Mouse (Mus musculus): ENCODE data around the gene Selenok.

The Selenok gene

DNA sequence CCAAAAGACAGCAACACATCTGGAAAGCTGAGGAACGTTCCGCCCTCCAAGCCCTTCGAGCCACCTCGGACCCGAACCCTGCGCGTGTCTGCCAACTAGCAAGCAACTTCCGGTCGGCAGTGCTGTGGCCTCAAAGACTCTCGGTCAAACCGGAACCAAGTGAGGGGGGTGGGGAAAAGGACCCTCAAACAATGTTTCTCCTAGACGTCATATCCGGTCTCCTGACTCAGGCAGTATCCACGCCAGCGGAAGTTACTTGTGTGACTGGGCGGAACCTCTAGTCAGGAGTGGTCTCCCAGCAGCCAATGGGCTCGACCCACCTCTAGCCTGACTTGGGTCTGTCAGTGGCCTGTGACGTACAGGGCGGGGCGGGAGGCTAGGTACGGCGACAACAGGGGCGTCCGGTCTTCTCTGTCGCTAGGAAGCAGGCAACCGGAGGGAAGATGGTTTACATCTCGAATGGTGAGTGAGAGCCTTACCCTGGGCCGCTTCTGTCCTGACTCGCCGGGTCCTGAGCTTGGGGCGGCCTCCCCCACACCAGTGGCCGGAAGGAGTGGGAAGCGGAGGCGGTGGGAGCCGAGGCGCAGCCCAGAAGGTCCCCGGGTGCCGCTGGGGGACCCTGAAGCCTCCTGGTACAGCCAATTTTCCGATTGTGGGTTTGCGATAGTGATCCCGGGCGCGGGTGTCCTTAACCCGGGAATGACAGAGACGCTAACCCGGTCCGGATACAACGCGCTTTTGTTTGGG, at the start of gene Selenok:
Gene Selenok (plus strand): TSS at position 234 of the 747 bp plus-strand sequence.
- peak; percentile 94 for DNase-seq

GRCm38 (mm10) chr14:29928966-29929365, 39.1 kb upstream of the Selenok start:
- DNase-seq, result no peak

DNA sequence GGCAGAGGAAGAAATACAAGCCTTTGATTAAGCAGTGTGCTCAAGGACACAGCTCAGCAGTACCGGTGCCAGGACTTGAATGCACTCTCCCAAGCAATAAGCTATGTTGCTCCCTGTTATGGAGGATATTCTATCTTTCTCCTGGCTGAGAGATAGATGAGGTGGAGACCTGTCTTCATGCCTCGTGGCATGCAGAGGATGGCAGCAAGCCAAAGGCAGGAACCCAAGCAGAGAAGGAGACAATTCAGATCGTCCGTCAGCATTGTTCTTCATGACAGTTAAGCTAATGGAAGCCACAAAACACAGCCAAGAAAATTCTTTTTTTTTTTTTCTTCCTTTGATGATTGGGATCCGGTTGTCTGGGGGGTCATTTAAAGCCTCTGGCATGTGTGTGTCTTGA, 32.6 kb upstream of the Selenok start:
- DNase-seq, result no peak

DNA sequence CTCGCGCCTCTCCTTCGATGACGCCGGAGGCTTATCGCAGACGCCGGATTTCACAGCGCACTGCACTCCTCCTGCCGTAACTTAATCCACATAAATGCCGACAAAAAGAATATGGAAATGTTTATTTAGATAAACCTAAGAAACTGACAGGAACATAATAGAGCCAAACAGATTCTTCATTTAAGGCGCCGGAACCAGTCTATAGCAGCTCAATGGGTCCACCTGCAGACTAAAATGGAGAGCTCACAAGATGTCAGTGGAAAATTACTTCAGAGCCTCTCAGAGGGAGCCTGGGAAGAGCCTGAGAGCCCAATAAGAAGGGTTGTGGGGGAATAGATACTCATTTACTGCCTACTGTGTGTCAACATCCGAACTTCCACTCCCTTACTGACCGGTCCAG, 30.6 kb upstream of the Selenok start:
- no peak for DNase-seq

- no peak for DNase-seq
These were observed 28.4 kb upstream of the Selenok start for GRCm38 (mm10) chr14:29939600-29940312.

- DNase-seq, result no peak
These were observed 27.7 kb upstream of the Selenok start for GRCm38 (mm10) chr14:29940313-29940812.

DNA sequence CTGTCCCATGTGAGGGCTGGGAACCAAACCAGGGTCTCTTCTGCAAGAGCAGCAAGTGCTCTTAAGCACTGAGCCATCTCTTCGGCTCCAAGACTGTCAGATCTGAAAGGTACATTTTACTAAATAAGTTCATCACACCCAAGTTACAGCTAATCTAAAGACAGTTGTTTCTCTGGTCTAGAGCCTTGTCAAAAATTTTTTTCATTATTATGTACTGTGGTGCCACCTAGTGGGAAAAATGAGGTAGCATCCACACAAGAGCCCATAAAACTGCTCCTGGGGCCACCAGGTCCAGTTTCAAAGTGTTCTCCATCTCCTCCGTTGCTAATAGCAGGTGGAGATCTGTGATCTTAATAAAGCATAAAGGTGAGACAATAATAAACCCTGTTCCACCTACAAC, 27.2 kb upstream of the Selenok start:
- DNase-seq, result peak; percentile 35

DNA sequence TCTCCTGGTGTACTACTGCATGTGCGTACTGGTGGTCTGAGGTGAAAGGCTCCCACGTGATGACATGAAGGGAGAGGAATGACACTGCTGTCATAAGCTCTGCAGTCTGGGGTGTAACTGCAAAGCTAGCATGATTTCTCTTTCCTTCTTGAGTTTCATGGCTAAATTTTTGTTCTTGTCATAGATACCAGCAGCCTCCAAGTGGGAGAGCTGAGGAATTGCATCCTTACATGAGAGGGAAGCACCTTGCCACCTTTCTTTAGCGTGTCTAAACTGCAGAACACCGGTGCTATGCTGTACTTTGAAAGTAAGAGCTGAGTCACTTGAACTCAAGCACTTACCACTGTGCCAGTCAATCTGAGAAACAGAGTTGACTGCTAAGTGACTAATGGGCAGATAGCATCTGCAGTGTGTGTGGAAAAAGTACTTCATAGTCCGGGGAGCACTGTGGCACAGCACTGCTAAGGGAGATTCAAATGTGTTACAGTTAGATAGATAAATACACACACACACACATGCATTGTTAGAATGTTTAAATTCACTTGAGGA, 21.3 kb upstream of the Selenok start:
- DNase-seq, result no peak

DNA sequence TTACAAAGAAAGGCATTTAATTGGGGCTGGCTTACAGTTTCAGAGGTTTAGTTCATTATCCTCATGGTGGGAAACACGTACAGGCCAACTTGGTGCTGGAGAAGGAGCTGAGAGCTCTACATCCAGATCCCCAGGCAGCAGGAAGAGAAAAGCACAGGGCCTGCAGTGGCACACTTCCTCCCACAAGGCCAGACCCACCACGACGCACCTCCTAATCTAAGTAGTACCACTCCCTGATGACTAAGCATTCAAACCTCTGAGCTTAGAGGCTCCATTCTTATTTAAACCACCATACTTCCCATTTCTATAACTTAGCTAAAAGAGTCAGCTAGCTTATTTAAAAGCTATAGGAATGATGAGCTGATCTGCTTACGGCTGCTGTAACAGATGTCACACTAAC, 17.3 kb upstream of the Selenok start:
- no peak for DNase-seq

- DNase-seq, result no peak
These were observed 10.7 kb upstream of the Selenok start for GRCm38 (mm10) chr14:29957393-29957792.

DNA sequence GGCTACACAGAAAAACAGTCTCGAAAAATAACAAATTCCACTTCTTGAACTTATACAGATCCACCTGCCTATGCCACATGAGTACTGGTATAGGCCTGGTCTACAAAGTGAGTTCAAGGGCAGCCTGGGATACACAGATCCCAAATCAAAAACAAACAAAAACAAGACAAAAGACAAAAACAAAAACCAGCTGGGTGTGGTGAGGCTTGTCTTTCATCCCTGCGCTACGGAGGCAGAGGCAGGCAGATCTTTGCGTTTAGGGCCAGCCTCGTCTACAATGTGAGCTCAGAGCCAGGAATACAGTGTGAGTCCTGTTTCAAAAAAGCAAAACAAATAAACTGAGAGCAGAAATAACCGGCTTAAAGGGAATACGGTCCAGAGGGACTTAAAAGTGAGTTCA, 497 bp upstream of the Selenok start:
- DNase-seq, result no peak

GRCm38 (mm10) chr14:29971446-29971845, 3.3 kb downstream of the Selenok start:
- no peak for DNase-seq

DNA sequence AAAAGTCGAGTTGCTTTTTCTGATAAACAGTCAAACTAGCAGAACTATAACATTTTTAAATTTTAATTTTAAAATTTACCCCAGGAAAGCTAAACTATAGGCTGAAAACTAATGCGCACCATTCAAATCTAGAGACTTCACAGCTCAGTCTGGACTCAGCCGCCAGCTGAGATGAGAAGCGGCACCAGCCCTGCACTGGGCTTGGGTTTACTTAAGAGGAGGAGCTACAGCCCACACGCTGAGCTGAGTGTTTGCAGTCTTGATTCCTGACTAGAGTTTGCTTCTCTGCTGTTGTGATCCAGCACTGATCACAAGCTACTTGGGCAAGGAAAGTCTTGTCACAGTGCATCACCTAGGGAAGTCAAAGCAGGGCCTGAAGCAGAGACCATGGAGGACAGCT, 3.9 kb downstream of the Selenok start:
- no peak for DNase-seq

DNA sequence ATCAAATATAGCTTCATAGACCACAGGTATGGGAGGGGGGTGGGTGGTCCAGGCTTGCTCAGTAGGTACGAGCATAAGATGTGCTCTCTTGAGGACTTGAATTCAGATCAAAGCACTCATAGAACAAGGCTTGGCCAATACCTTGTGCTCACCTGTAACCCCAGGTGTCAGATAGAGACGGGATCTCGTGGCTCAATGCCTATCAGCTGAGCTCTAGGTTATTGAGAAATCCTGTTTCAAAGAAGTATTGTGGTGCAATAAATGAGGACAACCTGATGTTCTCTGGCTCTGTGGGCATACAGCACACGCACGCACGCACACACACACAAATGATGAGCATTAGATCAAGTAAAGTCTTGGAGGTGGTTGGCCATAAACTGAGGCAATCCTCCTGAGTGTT, 8.8 kb downstream of the Selenok start:
- DNase-seq, result no peak

DNA sequence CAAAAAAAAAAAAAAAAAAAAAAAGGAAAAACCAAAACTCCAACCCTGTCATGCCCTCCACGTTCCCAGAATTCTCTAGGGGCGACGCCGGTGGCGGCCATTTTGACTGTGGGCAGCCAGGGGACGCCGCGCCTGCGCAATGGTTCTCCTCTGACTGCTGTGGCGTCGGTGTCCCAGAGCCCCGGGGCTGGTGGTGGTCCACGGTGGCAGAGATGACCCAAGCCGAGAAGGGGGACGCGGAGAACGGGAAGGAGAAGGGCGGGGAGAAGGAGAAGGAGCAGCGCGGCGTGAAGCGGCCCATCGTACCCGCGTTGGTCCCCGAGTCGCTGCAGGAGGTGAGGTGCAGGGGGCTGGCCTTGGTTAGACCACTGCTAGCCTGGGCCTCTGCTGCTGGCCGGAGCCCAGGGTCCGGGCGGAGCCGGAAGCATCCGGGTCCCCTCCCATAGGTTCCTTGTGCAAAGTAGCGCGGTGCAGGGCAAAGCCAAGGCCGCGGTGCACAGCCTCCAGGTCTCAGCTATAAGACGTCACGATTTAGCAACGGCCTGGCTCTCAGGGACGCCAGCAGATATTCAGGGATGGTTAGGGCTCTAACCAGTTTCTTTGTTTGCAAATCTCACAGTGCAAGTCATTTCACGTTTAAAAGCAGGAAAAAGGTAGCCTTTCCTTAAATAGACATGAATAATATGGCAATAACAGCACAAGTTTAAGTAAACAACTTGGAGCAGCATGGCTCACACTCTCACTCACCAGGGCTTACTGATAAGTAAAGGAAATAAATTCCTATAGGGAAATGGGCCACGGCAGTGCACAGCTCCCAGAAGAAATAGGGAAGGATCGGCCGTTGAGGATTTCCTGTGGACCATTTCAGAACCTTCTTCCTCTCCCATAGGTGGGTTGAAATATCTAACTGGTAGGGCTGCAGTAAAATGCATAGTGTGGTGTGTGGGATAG, 10.4 kb downstream of the Selenok start, which contains the start of gene Actr8:
Gene Actr8 (plus strand): TSS at position 84 of the 951 bp plus-strand sequence.
- peak; percentile 92 for DNase-seq

DNA sequence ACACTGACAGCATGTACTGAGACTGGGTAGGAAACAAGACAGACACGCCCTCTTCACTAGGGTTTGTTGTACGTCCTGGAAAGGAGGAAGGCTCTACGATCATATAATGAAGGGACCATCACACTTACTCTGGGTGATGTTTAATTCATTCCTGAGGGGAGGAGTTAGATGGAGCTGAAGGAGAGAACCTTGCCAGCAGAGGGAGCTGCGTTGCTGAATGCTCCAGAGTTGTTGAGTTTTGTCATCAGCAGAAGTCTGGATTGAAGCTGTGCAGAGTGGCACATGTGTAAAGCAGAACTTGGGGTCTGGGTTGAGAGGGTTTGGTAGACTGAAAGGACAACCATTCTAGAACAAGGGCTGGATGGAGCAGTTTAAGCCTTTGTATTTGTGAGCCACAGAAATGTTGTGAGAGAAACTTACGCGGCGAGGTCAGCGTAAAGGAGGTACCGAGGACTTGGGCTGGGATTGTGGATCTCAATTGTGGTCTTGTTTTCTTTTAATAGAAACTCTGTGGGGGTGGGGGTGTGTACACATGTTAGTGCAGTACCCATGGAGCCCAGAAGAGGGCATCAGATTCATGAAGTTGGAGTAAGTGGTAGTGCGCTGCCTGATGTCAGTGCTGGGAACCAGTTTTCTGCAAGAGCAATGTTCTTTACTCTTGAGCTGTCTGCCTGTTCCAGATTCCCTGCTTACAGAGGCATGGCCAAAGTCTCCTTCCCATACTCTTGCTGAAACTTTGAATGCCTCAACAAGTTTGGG, 12.5 kb downstream of the Selenok start:
- no peak for DNase-seq

GRCm38 (mm10) chr14:29986096-29986495, 18.0 kb downstream of the Selenok start:
- no peak for DNase-seq

DNA sequence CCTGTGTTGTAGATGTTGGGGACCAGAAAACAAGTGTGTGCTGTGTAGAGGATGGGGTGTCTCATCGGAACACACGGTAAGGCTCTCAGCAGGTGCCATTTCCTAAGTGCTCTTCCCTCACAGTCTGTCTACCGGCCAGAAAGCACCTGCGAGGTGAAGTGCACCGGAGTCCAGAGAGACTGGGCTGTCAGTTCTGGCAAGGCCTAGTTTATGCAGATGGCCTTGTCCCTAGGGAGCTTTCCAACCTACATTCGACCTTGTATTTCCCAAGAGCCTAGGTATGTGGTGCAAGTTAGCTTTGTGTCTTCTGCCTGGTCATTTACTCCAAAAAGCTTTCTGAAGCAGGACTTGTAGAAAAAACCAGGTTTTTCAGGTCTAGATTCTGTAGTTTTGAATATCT, 19.2 kb downstream of the Selenok start:
- no peak for DNase-seq

DNA sequence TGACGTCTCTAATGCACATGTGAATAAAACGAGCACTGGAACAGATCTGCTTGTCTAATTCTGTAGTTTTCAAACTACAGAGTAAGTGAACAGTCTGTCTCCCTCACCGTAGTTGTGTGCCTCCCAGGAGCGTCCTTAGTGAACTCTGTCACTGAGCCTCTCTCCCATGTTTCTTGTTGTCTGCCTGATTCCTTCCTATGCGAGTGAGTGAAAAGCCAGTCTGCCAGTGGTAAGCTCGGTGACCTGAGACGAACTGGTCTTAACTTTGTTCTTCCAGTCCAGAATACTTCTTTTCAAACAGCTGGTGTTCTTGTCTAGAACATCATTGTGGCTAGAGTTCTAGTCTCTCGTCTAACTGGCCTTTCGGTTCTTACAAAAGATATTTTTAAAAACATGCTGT, 19.6 kb downstream of the Selenok start:
- DNase-seq, result no peak

DNA sequence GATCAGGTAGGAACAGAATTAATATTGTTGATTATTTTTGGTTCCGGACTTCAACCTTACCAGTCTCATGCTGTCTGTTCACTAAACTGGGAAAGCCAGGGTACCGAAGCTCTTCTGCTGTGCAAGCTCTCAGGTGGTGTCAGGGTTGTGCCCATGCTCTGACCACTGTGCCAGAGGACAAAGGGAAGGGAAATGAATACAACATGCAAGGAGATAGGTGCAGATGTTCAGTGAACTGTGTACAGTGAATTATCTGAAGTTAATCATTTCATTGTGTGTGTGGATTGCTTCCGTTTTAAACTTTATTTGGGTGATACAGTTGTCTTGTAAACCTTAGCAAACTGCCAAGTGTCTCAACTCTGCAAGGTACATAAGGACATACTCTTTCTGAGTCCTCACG, 20.2 kb downstream of the Selenok start:
- DNase-seq, result no peak

DNA sequence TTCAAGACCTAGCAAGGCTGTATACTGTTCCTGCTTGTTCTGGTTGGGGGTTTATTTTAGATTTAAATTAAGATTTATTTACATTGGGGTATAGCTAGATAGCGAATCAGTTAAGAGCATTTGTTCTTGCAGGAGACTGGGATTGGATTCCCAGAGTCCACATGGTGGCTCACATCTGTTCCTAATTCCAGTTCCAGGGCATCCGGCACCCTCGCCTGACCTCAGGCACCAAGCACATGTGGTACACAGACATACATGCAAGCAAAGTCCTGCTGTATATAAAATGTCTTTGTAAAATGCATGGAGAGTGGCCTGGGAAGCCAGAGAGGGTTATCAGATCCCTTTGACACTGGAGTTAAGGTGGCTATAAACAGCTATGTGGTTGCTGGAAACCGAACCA, 26.9 kb downstream of the Selenok start:
- no peak for DNase-seq

All from cerebellum, adult 11 months (tissue).